Mouse (Mus musculus): ENCODE results near the gene Bricd5. TPM values are rescaled to one million over a fixed set of nuclear protein-coding genes. Genes with fewer than 3 reads are reported as not detected.
"Not testable (repeated sequence)": the region's sequence is repeated elsewhere in the genome, so short reads cannot be mapped to it uniquely, and the experiment has no call there.

Gene Bricd5
- 0.75 TPM in 1 of 2 replicates, not detected in the other for total RNA-seq (2015)
- 0.26 TPM in 1 of 2 replicates, not detected in the other for total RNA-seq (2017)

DNA sequence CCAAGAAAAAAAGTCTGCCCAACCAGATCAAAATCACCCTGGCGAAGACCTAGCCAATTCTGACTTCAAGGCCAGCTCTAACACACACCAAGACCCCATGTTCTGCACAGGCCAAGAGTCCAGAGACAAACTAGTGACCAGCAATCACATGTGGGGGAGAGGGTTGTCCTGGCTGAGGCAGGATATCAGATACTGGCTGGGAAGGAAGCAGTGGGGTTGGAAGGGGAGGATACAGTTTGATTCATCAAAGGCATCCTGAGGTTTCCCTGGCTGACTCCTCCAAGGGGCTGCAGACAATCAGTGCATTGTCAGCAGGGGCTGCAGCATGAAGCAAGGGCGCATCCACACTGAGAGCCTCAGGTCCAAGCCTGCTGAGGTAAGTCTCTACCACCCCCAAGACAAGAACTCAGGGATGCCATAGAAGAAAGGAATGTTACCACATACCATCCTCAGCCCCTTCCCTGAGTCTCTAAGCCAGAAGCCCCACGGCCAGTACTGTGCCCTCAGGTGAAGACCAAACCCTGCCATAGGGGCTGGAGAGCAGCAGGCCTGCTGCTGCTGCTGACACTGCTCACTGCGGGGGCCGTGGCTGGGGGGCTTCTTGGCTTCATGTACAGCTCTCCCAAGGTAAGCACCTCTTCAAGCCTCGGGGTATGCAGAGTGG, at the start of gene Bricd5:
TSS of gene Bricd5 (plus strand) at position 273 of the 664 bp plus-strand sequence.
- no peak for ATAC-seq (ENCODE audit: poor library complexity, severe bottlenecking)

DNA sequence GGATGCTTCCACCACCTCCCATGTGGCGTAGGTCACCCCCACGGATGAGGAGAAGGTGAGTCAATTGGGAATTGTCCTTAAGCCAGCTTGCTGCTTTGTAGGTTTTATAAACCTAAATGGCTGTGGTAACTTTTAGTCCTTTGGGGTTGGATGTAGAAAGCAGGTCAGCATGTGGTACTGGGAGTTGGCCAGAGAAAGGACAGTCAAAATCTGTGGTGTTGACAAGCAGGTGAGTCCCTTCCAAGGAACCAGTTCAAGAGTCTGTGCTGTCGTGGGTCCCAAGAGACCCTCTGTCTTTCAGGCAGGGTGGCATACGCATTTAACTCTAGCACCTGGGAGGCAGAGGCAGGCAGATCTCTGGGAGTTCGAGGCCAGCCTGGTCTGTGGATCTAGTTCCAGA, 49.2 kb upstream of the Bricd5 start:
- no peak for ATAC-seq (ENCODE audit: poor library complexity, severe bottlenecking)

DNA sequence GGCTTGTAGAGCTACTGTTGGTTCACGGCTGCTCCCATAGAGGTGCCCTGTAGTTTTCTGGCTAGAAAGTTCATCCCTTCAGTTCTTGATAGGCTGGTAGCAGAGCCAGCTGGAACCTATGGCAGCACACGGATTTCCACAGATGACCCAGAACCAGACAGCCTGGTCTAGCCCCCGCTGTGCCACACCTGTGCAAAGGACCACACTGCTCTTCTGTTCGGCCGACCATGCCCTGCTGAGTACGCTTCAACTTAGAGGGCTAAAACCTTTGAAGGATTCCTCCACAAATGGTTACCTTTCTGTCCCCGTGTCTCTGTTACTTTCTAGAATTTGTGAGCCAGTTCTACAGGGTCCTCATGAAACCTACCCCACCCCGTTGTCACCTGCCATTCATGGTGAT, 48.4 kb upstream of the Bricd5 start:
- ATAC-seq (ENCODE audit: poor library complexity, severe bottlenecking), result not testable (repeated sequence)

DNA sequence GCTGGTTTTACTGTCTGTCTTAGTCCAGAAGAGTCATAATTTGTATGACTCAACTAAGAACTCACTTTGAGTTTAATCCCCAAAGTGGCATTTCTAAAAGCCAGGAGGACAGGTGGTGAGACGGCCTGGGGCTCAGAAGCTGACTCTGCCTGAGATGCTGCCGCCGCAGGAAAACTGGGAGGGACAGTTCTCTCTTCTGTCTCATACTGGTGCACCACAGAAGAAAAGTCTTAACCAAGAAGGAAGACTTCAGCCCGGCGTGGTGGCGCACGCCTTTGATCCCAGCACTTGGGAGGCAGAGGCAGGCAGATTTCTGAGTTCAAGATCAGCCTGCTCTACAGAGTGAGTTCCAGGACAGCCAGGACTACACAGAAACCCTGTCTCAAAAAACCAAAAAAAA, 47.8 kb upstream of the Bricd5 start:
- no peak for ATAC-seq (ENCODE audit: poor library complexity, severe bottlenecking)

DNA sequence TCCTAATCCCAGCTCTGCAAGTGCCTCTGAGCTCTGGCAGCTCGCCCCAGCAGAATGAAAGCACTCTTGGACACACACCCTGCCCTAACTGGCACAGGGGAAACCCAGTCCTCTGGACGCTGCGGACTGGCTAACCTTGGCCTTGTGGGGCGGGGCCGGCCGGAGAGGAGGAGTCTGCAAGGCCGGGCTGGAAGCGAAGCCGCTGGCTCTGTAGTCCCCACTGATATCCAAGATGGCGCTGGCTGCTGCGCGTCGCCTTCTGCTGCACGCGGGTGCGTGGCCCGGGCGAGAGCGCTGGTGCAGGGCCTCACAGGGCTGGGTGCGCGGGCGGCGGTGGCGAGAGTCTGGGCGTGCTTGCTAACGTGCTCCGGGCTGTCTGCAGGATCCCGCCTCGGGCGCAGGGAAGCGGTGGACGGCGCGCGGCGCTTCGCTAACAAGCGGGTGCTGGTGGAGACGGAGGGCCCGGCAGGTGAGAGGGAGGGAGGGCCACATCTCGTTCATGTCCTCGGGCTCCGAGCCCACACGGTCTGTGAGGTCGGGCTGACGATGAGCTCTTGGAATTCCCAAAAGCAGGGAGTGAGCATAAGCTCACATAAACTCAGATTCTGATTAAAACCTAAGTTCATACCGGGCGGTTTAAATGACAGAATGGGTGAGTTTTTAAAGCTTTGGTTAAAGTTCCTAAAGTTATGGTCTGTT, 47.1 kb upstream of the Bricd5 start, which contains the start of gene Eci1:
TSS of gene Eci1 (plus strand) at position 171 of the 699 bp plus-strand sequence.
- peak; percentile 100 for ATAC-seq (ENCODE audit: poor library complexity, severe bottlenecking)

DNA sequence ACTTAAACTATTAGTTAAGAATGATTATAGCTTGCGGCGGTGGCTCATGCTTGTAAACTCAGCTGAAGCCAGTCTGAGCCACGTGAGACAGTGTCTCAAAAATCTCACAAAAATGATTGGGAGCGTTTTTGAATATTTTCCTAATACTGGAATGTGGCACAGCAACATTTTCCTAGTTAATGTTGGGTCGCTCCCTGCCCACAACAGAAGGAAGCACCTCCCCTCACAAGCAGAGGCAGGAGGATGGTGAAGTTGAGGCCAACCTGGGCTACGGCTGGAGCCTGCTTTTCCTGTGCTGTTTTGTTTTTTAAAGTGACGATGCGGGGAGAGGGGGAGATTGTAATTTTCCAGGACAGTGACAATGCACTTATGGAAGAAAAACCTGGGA, 46.5 kb upstream of the Bricd5 start:
- ATAC-seq (ENCODE audit: poor library complexity, severe bottlenecking), result no peak

DNA sequence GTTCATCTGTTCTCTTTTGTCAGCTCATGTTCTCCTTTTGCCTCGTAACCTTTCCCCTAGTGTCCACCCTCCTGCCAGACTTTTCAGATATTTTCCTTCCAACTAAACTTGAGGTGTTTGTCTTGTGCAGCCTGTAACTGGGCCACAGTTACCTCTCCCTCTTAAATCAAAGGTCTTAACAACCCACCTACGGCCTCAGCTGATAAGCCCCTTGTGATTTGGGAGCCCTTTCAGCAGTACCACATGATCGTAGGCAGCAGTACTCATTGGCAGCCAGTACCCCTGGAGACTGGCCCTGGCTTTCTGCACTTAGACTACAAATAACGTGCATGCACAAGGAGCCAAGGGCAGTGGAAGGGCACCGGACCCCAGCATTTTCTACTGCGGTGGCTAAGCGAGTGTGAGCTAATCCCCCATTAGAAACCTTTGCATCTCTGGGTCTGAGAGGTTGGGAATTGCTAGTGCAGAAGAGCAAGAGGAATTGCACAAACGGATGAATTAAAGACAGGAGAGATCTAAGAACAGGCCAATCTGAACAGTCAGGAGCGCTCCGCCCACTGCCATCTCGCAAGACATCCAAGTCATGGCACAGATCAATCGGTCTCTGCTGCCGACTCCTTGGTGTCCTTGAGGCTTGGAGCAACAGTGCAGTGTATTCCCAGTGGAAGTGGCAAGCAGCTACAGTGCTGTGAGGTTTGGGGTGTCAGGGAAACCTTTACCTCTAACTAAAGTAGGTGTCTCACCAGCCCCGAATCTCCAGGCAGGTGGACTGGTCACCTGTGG, 44.3 kb upstream of the Bricd5 start:
- no peak for ATAC-seq (ENCODE audit: poor library complexity, severe bottlenecking)

DNA sequence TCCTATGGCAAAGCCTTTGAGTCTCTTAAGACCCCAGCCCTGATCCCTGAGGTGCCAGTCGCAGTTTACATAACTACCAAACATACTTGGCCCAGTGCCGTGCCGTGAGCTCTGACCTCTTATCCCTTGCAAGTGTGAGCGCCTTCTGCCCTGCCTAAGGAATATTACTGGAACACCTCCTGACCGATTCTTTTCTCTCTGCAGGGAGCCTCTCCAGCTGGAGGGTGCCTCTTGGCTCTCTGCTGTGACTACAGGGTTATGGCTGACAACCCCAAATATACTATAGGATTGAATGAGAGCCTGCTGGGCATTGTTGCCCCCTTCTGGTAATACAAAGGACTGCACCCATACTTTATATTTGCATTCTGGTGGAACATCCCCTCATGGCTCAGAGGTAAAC, 36.7 kb upstream of the Bricd5 start:
- peak; percentile 86 for ATAC-seq (ENCODE audit: poor library complexity, severe bottlenecking)

DNA sequence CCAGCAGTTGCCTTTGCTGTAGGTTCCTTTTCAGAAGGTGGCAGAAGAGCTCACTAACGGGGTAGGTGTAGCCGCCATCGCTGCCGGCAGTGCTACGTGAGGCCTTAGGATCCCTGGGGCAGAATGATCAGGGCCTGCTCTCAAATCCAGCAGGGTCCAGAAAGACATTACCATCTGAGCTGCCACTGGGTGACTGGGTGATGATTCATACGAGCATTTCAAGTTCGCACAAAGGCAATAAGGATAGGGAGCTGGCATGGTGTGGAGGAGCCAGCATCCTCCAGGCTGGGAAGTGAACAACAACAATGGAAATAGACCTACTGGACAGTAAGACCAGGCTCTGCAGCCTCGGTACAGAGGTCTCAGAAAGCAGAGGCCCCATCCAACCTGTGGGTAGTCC, 33.3 kb upstream of the Bricd5 start:
- ATAC-seq (ENCODE audit: poor library complexity, severe bottlenecking), result no peak

DNA sequence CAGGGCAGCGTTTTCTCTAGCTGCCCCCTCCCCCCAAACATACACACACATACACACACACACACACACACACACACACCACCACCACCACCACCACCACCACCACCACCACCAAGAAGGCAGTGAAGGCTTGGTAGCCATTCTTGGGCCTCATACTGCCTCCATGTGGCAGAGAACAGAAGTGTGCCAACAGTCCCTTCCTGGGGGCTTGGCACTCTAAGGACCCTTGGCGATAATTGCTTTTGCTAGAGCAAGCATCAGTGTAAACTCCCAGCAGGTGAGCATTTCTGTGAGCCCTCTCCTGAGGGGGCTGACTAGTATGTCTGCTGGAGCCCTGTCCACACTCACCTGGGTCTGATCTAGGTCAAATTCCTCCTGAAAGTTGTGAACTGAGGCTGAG, 32.5 kb upstream of the Bricd5 start:
- no peak for ATAC-seq (ENCODE audit: poor library complexity, severe bottlenecking)

DNA sequence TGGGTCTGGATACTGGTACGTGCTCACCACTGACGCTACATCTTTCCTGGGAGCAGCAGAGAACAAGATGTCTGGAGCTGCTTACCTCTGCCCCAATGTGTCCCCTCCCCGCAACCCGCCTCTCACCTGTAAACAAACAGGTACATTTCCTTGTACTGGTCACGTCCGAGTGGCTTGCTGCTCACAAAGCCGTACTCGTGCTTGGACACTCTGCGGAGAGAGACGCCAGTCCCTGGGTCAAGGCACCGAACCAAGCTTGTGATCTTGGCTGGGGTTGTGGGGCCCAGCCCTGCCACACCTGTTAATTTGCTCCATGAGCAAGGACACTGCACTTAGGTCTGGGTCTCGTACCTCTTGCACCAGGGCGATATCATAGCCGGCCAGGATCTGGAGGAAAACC, 31.6 kb upstream of the Bricd5 start:
- no peak for ATAC-seq (ENCODE audit: poor library complexity, severe bottlenecking)

DNA sequence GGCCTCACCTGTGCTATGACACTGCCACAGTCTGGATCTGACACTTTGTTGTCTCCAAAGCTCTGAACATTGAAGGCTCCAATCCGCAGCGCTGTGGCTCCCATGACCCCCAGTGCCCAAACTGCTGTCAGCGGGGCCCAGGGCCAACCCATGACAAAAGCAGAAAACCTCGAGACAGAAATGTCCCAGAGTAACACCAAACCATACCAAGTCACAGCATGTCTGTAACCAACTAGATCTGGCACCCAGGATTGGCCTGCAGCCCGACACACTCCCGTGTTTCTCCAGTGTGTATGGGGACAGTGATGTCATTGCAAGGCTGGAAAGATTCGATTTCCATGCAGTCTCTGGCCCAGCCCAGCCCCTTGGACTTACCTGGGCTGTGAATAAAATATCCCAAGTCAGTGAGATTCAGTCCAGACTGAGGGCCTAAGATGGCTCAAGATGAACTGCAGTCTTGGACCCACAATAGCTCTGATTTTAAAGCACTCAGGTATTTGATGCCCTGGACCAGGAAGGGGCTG, 31.0 kb upstream of the Bricd5 start, which contains the start of gene Dnase1l2:
TSS of gene Dnase1l2 (minus strand) at position 474 of the 524 bp plus-strand sequence.
- no peak for ATAC-seq (ENCODE audit: poor library complexity, severe bottlenecking)

DNA sequence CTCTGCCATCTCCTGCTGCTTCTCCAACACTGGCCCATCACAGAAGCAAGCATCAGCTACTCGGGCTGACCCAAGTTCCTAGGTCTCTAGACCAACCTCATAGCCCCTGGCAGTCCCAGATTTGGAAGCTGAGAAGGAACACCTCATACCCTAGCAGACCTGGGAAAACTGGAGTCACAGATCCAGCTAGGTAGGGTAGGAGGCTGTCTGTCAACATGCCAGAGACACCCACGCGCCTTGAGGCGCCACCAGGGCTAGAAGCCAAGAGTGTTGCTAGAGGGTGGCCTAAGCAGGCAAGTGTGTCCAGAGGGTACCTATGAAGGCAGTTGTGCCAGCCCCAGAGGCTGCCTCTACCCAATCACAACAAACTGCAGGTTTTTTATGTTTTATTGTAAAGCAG, 30.3 kb upstream of the Bricd5 start:
- ATAC-seq (ENCODE audit: poor library complexity, severe bottlenecking), result no peak

DNA sequence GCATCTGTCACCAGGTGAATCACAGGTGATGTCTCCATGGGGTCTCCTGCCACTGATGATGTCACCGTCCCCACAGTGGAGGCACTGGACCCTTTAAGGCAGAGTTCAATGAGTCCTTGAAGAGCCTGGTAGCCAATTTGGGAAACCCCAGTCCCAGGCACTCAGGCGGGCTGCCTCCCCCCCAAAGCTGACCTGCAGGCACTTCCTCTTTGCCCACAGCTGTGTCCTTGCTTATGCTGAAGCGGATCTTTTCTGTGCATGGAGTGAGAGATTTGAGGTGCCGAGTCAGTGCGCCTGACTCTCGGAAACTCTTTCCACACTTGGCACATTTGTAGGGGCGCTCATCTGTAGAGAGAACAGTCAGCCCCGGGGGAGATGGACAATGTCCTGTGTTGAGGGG, 27.1 kb upstream of the Bricd5 start:
- no peak for ATAC-seq (ENCODE audit: poor library complexity, severe bottlenecking)

DNA sequence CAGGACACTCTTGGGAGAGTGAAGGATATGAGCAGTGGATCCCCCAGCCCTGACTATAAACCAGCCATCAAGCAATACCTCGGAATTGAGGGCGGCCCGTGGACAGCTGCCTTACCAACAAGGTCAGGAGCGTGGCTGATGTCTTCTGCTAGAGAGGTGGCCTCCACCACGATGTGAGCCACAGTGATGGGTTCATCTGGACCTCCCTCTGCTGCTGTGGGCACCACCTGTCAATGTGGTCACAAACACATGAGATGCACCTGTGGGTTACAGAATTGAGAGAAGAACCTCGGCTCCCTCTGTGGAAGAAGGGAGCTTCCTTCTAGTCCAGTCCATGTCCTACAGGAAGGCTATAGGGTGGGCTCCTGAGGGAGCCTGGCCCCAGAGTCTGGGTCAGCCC, 24.2 kb upstream of the Bricd5 start:
- ATAC-seq (ENCODE audit: poor library complexity, severe bottlenecking), result no peak

DNA sequence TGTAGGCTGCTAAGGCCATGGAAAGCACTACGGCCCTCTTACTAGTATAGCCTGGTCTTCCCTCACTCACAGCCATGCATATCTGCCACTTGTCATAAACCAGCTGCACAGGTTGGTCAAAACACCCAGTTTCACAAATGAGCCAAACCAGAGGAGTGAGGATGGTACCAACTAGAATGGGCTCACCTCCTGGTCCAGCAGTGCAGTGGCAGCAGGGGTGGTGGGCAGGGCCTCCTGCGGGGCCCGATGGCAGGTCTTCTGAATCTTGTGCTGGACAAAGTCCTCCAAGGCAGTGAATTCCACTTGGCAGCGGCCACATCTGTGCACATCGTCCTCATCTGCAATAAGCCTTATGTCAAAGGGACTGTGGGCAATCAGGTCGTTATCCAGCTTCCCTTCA, 22.5 kb upstream of the Bricd5 start:
- ATAC-seq (ENCODE audit: poor library complexity, severe bottlenecking), result no peak

DNA sequence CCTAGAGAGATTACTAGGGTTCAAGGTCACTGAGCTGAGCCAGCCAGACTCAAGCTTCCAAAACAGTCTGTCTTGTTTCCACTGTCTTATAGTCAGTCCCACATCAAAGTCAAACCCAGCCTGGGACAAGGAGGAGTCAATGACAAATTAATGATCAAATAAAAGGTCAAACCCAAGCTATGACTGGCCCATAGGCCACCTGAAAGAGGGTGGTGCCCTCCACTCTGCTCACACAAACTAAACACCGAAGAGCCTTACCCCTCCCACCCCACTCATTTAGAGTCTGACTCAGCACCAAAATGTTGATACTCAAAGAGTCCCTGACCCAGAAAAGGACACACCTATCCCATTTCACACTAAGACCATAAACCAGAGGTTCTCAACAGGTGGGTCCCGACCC, 20.3 kb upstream of the Bricd5 start:
- ATAC-seq (ENCODE audit: poor library complexity, severe bottlenecking), result no peak

DNA sequence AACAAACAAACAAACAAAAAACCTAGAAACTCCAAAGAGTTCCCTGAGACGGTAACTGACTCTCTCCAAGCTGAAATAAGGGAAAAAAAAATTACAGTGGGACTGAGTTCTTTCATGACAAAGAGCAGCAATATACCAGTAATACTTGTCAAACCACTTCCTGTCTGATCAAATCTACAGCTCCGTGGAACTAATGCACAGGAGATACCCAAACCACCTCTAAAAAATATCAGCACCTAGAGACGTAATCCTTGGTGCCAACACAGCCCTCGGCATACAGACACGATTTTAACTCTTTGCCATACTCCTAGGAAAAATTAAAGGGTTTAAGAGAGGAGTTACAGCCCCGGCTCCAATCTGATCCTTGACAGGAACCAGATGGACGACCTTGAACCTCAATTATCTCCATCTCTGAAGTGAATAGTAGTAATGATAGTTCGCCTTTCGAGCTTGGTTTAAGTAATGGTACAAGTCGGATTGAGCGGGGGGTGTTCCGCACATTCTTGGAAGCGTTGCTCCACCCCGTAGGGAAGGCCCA, 19.4 kb upstream of the Bricd5 start:
- no peak for ATAC-seq (ENCODE audit: poor library complexity, severe bottlenecking)

DNA sequence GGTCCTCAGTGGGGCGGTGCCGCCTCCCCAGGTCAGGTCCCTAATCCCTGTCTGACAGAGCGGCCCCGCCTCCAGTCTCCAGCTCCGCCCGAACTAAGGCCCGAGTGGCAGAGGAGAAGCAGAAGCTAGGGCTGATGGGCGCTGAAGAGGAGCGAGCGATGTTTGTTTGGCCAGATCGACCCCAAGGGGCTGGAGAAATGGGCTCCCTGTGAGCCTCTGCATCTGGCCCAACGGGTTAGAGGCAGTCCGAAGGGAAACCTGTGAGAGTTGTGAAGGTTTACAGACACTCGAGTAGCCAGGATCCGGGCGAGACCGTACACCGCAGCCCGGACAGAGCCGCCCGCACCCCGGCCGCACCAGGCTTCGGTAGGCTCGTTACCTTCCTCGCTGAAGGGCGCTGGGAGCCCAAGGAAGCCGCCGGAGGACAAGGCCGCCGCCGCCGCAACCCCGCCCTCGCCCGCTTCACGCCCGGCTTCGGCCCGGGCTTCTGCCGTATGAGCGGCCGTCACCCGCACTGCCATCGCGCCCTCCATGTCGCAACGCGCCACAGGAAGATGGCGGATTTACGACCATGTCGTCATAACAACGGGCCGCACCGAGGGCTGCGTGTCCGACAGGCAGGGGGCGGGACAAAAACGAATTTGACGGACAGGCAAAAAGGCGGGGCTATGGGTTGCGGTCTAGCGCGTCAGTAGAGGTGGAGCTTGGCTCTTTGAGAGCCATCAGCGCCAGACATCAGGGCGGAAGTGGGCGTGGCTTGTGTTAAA, 18.7 kb upstream of the Bricd5 start:
- peak; percentile 96 for ATAC-seq (ENCODE audit: poor library complexity, severe bottlenecking)

DNA sequence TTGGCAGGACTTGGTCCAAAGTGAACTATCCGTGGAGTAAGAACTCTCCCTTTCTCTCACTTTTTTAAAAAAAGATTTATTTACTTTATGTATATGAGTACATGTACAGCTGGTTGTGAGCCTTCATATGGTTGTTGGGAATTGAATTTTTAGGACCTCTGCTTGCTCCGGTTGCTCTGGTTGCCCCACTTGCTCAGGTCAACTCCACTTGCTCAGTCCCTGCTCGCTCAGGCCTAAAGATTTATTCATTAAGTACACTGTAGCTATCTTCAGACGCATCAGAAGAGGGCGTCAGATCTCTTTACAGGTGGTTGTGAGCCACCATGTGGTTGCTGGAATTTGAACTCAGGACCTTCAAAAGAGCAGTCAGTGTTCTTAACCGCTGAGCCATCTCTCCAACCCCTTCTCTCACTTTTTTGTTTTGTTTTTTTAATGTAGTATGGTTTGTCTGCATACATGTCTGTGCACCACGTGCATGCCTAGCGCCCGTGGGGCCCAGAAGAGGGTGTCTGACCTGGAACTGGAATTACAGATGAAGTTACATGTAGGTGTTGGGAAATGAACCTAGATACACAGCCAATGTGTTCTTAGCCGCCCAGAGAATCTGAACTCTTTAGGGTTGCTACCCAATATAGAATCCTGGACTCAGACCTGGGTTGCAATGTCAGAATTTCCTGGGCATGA, 18.0 kb upstream of the Bricd5 start:
- ATAC-seq (ENCODE audit: poor library complexity, severe bottlenecking), result not testable (repeated sequence)
